Mouse (Mus musculus) lung, postnatal 0 days (tissue): ENCODE results near the gene Ppfia3.

Source experiments
- CTCF ChIP-seq: IDR thresholded peaks from 2 replicates; pipeline ENCODE4 v1.5.1; 2016; ENCODE audit warnings: antibody characterized with exemption, mild to moderate bottlenecking
- EP300 ChIP-seq: IDR thresholded peaks from 2 replicates; pipeline ENCODE4 v1.6.1; 2016; ENCODE audit warnings: antibody characterized with exemption, mild to moderate bottlenecking, control low read depth

DNA sequence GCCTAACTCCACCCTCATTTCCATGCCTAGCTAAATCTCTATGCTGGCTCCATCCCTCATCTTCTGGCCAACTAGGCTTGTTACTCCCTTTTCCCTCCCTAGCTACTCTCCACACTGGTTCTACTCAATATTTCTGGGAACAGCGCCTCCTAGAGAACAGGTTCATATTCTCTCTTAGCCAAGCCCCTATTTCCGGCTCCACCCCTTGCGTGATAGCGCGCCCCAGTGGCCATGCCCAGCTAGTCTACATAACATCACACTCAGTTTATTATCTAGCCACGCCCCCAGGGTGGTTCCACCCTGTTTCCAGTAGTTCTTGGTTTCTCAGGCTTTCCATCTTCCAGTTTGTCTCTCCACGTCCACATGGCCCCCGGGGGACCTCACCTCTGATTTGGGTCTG lies 25.5 kb downstream of the Ppfia3 start:
- TF ChIP-seq CTCF, result peak; percentile 96
- 0 out of 2 replicates have a peak, but pooled peaks have one; percentile 17 for TF ChIP-seq EP300
